Mouse (Mus musculus): ENCODE data around the gene Pepd.

The Pepd gene

GRCm38 (mm10) chr7:34930263-34930757, 18.1 kb downstream of the Pepd start:
- DNase-seq (ENCODE audit: low spot score in 2 of 2) = no peak

- peak in 1 of 2 experiments; percentile 16 for DNase-seq (ENCODE audit: low spot score in 2 of 2)
Observed at GRCm38 (mm10) chr7:34932631-34933030, 20.5 kb downstream of the Pepd start.

GRCm38 (mm10) chr7:34933142-34933541, 21.0 kb downstream of the Pepd start:
- DNase-seq (ENCODE audit: low spot score in 2 of 2) = no peak

DNA sequence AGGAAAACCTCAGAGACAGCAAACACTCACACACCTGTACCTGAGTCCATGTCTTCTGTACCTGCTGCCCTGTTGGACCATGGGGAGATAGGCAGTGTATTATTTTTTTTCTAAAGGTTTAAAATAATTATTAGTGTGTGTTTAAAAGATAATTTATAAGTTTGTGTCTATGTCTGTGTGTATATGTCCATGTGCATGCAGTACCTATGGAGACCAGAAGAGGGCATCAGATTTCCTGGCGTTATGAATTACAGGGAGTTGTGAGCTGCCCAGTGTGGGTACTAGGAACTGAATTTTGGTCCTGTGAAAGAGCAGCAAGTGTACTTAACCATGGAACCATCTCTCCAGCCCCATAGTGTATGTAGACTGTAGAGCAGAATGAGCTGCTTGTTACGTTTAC, 24.2 kb downstream of the Pepd start:
- DNase-seq (ENCODE audit: low spot score in 2 of 2) = no peak

- no peak for DNase-seq (ENCODE audit: low spot score in 2 of 2)
Observed at GRCm38 (mm10) chr7:34938636-34939261, 26.6 kb downstream of the Pepd start.

- peak in 1 of 2 experiments; percentile 23 for DNase-seq (ENCODE audit: low spot score in 2 of 2)
Observed at GRCm38 (mm10) chr7:34939262-34939951, 27.2 kb downstream of the Pepd start.

DNA sequence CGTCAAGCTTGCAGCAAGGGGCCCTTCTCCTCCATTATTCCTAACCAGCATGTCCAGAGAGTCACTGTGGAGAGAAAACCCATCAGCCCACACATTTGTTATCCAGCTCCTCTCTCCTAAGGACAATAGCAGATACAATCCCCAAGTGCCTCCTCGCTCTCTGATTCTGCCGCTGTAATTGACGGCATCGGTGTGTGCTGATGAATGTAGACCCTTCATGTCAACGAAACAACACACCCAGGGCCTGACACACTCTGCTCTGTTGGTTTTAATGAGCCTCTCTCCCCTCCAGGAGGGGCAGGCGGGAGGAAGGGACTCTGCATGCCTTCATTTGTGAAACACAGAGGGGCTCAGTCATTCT, 27.8 kb downstream of the Pepd start:
- DNase-seq (ENCODE audit: low spot score in 2 of 2) = no peak

GRCm38 (mm10) chr7:34943581-34944123, 31.5 kb downstream of the Pepd start:
- DNase-seq (ENCODE audit: low spot score in 2 of 2) = no peak

GRCm38 (mm10) chr7:34946269-34946925, 34.2 kb downstream of the Pepd start:
- no peak for DNase-seq (ENCODE audit: low spot score in 2 of 2)

- DNase-seq (ENCODE audit: low spot score in 2 of 2) = no peak
Observed at GRCm38 (mm10) chr7:34954548-34954947, 42.4 kb downstream of the Pepd start.

DNA sequence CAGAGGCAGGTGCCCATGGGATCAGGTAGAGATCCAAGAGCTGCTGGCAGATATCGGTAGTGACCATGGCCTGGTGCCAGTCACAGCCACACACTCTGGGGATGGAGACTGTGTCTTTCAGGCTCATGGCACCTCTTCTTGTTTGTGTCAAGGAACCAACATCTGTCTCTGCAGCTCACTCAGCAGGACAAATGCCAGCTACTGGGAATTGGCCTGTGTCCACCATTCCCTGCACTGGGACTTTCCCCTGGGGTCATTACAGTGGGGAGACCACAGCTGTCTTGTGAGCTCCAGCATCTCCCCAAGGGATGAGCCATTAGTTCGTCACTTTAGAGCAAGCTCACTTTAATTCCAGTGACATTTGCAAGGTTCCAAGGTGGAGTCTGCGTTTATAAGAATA, 43.1 kb downstream of the Pepd start:
- DNase-seq (ENCODE audit: low spot score in 2 of 2) = no peak

DNA sequence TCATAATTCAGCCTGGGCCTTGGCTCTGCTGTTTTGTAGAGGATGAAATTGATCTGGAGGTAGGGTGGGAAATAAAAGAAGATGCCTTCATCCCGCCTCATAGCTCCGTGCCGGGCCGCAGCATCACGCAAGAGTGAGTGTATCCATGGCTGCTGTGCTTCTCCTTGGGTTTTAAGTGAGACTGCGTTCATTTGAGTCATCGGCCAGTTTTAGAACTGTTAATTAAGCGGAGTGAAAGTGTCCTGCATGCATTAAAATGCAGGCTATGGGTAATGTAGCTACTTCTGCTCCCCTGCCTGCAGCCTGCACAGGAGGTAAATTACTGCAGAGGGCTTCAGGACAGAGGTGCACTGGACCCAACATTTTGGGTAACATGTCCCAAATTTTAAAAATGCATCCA, 45.0 kb downstream of the Pepd start:
- peak in 1 of 2 experiments; percentile 19 for DNase-seq (ENCODE audit: low spot score in 2 of 2)

DNA sequence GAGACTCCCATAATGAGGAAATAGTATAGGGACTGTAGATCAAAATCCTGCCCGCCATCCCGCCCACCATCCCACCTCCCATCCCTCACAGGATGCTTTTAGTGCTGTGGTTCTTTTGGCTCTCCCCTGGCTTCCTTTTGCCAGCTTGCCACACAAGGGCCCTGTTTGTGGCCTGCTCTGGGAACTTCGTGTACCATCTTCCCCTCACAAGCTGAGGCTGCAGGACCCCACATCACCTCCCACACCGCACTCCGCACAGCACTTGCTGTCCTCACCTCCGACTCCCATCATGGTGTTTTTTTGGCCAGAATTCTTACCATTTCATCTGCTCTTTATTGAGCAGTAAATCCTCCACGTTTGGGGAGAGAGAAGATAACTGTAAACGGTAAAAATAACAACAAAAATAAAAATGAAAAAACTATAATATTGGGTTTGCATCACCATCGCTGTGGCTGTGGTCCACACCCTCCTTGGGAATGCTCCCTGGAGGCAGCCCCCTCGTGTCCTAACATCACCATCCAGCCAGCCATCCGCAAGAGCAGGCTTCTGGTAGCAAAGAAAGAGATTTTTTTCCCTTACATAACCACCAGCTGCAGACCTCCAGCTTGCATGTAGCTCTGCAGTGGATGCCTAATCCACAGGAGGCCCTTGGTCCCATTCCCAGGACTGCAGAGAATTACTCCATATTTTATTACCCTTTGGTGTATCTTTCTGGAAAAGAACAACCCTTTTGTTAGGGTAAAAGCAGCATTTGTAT, 51.9 kb downstream of the Pepd start:
- DNase-seq (ENCODE audit: low spot score in 2 of 2) = peak; percentile 23 to 35

GRCm38 (mm10) chr7:34967362-34967761, 55.2 kb downstream of the Pepd start:
- no peak for DNase-seq (ENCODE audit: low spot score in 2 of 2)

GRCm38 (mm10) chr7:34968749-34969433, 56.7 kb downstream of the Pepd start:
- no peak for DNase-seq (ENCODE audit: low spot score in 2 of 2)

DNA sequence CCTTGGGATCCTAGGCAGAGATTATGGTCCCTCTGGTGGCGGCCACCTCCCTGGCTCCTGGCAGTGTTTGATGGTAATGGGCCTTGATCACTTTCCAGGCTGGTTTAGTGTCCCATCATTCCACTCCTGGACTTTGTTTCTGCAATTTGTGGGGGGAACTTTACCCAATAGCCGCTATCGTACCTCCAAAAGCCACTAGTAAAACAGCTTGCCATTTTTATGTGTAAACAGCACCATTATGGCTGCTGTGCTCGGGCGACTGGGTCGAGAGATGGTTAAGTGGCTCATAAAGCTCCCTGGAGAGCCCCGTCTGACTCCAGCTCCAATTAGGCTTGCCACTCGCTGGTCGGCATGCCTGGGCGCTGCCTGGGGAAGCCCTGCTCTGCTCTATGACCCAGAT, 59.6 kb downstream of the Pepd start:
- no peak for DNase-seq (ENCODE audit: low spot score in 2 of 2)

DNA sequence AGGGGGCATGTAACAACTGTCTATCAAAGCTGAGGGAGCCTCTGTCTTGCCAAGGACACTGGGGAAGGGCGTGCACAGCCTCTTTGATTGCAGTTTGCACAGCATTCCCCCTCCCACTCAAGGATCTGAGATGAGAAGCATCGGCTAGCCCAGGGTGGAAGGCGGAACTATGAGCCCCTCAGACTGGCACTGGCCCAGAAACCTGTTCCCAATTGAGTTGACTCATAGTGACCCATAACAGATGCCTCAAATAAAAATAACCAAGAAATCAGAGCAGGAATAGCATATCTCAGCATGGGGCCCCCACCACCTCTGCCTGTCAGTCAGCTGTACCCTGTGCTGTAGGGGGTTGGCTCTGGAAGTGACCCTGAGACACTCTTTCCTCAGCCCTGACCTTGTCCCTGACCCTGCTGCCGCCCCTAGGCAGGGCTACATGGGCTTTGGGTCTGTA, 60.8 kb downstream of the Pepd start:
- no peak for DNase-seq (ENCODE audit: low spot score in 2 of 2)

GRCm38 (mm10) chr7:34973877-34974276, 61.7 kb downstream of the Pepd start:
- no peak for DNase-seq (ENCODE audit: low spot score in 2 of 2)

DNA sequence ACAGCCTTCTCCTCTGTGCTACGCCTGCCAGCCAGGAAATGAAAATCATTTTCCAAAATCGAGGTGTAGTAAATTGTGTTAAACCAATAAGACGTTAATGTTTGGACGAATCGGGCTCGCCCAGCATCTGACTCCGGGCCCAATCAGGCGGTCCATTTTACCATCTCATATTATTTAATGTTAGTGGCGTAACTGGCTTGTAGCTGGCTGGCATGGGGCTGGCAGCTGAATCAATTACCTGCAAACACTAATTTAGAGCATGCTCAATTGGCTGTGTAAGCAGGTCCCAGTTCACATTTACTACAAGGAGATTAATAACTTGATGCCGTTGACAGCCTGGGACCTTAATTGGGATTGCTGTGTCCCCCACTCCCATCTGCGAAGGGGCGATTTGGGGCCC, 63.7 kb downstream of the Pepd start:
- no peak for DNase-seq (ENCODE audit: low spot score in 2 of 2)

- DNase-seq (ENCODE audit: low spot score in 2 of 2) = no peak
Observed at GRCm38 (mm10) chr7:34977403-34977802, 65.2 kb downstream of the Pepd start.

DNA sequence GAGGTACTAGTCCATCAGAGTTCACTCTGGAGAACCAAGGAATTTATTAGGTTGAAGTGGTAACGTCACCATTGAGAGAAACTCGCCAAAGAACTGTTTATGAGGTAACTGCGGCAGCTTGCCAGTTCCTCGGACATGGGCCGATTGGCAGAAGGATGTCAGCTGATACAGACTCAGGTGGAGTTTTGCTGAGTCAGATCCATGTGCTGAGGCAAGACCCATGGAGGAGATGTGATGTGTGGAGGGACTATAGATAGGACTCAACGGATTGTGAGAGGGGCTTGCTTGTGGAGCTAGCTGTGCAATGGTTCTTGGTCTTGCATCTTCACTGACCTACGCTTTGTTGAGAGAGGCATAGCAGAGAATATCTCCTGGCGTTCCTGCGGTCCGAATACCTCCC, 69.6 kb downstream of the Pepd start:
- DNase-seq (ENCODE audit: low spot score in 2 of 2) = no peak

Data from right cerebral cortex, postnatal 36 days (tissue).